Mouse (Mus musculus) liver, adult 2 months (tissue): ENCODE data around the gene Smpd2. TPM values are rescaled to one million over a fixed set of nuclear protein-coding genes. Genes with fewer than 3 reads are reported as not detected.
A peak's percentile ranks its signal among the peaks of the same experiment; 100 is the strongest.

Experiments used
- DNase-seq: peaks from one replicate; pipeline ENCODE4 v3.0.0-alpha.2; 2011; ENCODE audit warnings: low read depth, low spot score; ENCODE audit errors: extremely low read depth
- H3K27ac ChIP-seq: fragments of 200-500 bp; replicated peaks from 2 replicates; pipeline ENCODE4 v1.5.1; 2012; ENCODE audit warnings: low read depth, mild to moderate bottlenecking, control low read depth, inconsistent platforms, low read length; ENCODE audit not compliant: insufficient read depth
- H3K27me3 ChIP-seq: fragments of 200-500 bp; 2 replicates; pipeline ENCODE4 v1.6.1; 2012; ENCODE audit warnings: mild to moderate bottlenecking, moderate library complexity, low read length, inconsistent platforms; ENCODE audit not compliant: control insufficient read depth, insufficient read depth
- H3K36me3 ChIP-seq: fragments of 200-500 bp; 2 replicates; pipeline ENCODE4 v1.6.1; 2012; ENCODE audit warnings: low read length, inconsistent platforms; ENCODE audit not compliant: control insufficient read depth, insufficient read depth
- H3K4me1 ChIP-seq: fragments of 200-500 bp; 2 replicates; pipeline ENCODE4 v1.6.1; 2011; ENCODE audit warnings: low read length; ENCODE audit not compliant: control insufficient read depth, insufficient read depth
- H3K4me3 ChIP-seq: fragments of 200-500 bp; 2 replicates; pipeline ENCODE4 v1.5.1; 2011; ENCODE audit warnings: low read depth, mild to moderate bottlenecking, control low read depth, low read length, moderate library complexity; ENCODE audit not compliant: insufficient read depth
- H3K79me2 ChIP-seq: fragments of 200-500 bp; 2 replicates; pipeline ENCODE4 v1.6.1; 2012; ENCODE audit warnings: inconsistent platforms, mild to moderate bottlenecking, low read length, moderate library complexity; ENCODE audit not compliant: control insufficient read depth, insufficient read depth
- H3K9ac ChIP-seq: fragments of 200-500 bp; 2 replicates; pipeline ENCODE4 v1.6.1; 2012; ENCODE audit warnings: low read depth, mild to moderate bottlenecking, control low read depth, inconsistent platforms, low read length
- CTCF ChIP-seq: fragments of 200-500 bp; IDR thresholded peaks from 2 replicates; pipeline ENCODE4 v1.5.1; 2011; ENCODE audit warnings: low read depth, low read length, control low read depth
- POLR2A ChIP-seq: fragments of 200-500 bp; IDR thresholded peaks from 2 replicates; pipeline ENCODE4 v1.6.1; 2011; ENCODE audit warnings: low read length, control low read depth; ENCODE audit not compliant: insufficient read depth; ENCODE audit errors: extremely low read depth
- WGBS: fragments of 180-500 bp; shearing (Covaris S2); methylation state at CpG from one replicate; pipeline ENCODE4 v1.1.7; 2018; 5-methylcytosine and 5-hydroxymethylcytosine counted together
- polyA plus RNA-seq: library from polyadenylated mRNA; depleted of rRNA; stranded (reverse); fragments of >200 nt; gene quantifications from 2 replicates; pipeline ENCODE4 v1.2.3, GENCODE M21; 2012
- total RNA-seq: library from RNA; depleted of rRNA; stranded (reverse); fragments of >200 nt; gene quantifications from 2 replicates; pipeline ENCODE4 v1.2.3, GENCODE M21; 2014

Gene Smpd2
- total and polyA plus RNA-seq, 2 experiments, result 30.8 to 47.6 TPM

GRCm38 (mm10) chr10:41504996-41505395 is 14.8 kb upstream of the Smpd2 start:
- Histone ChIP-seq H3K4me3 (no peak overlapping the region), H3K27ac (no peak overlapping the region), H3K9ac (no peak overlapping the region), H3K27me3 (no peaks in the 10 kb centered on the region), H3K36me3 (no peaks in the 10 kb centered on the region), H3K4me1 (peaks cover 4% of the 10 kb centered on the region; the same call in 1 of the 2 replicates), H3K79me2 (no peaks in the 10 kb centered on the region)
- no peak for TF ChIP-seq CTCF
- TF ChIP-seq POLR2A, result no peak
- WGBS, result 86% methylated on average over 1 of the region's 1 CpGs
- DNase-seq, result no peak

GRCm38 (mm10) chr10:41500941-41501340 is 10.8 kb upstream of the Smpd2 start:
- 25% methylated on average over 4 of the region's 4 CpGs for WGBS
- H3K79me2 ChIP-seq, result no peaks in the 10 kb centered on the region
- peaks cover 4% of the 10 kb centered on the region; the same call in 1 of the 2 replicates for H3K4me1 ChIP-seq
- no peak overlapping the region for H3K9ac ChIP-seq
- no peaks in the 10 kb centered on the region for H3K36me3 ChIP-seq
- DNase-seq, result peak; percentile 92
- TF ChIP-seq CTCF (no peak), POLR2A (no peak)
- no peak overlapping the region for H3K27ac ChIP-seq
- no peaks in the 10 kb centered on the region for H3K27me3 ChIP-seq
- H3K4me3 ChIP-seq, result no peak overlapping the region

- no peak overlapping the region for H3K27ac ChIP-seq
- TF ChIP-seq CTCF, result no peak
- TF ChIP-seq POLR2A, result no peak
- H3K4me3 ChIP-seq, result no peak overlapping the region
- 10% methylated on average over 4 of the region's 4 CpGs for WGBS
- H3K36me3 ChIP-seq, result peaks cover 7% of the 10 kb centered on the region
- no peaks in the 10 kb centered on the region for H3K27me3 ChIP-seq
- H3K9ac ChIP-seq, result no peak overlapping the region
- H3K4me1 ChIP-seq, result peaks cover 14% of the 10 kb centered on the region
- H3K79me2 ChIP-seq, result peaks cover 3% of the 10 kb centered on the region; the same call in 1 of the 2 replicates
- peak; percentile 45 for DNase-seq
Measured at GRCm38 (mm10) chr10:41491111-41491510, 942 bp upstream of the Smpd2 start.

- Histone ChIP-seq H3K9ac (peak overlapping the region; percentile 75), H3K27ac (no peak overlapping the region), H3K4me1 (peaks cover 14% of the 10 kb centered on the region), H3K4me3 (peak overlapping the region; percentile 87), H3K36me3 (peaks cover 7% of the 10 kb centered on the region), H3K27me3 (no peaks in the 10 kb centered on the region), H3K79me2 (peaks cover 3% of the 10 kb centered on the region; the same call in 1 of the 2 replicates)
- WGBS, result under 1% methylated on average over 29 of the region's 29 CpGs
- TF ChIP-seq POLR2A, result no peak
- TF ChIP-seq CTCF, result no peak
- DNase-seq, result no peak
Measured at GRCm38 (mm10) chr10:41490518-41490873, 327 bp upstream of the Smpd2 start.

- TF ChIP-seq CTCF (peak; percentile 44), POLR2A (no peak)
- Histone ChIP-seq H3K4me3 (peak overlapping the region; percentile 87), H3K27me3 (no peaks in the 10 kb centered on the region), H3K79me2 (peaks cover 3% of the 10 kb centered on the region; the same call in 1 of the 2 replicates), H3K4me1 (peaks cover 14% of the 10 kb centered on the region), H3K9ac (peak overlapping the region; percentile 33; the same call in 1 of the 2 replicates), H3K27ac (peak overlapping the region; percentile 88), H3K36me3 (peaks cover 7% of the 10 kb centered on the region)
- peak; percentile 78 for DNase-seq
- 8% methylated on average over 8 of the region's 8 CpGs for WGBS
Measured at GRCm38 (mm10) chr10:41489294-41489693, 875 bp downstream of the Smpd2 start.

GRCm38 (mm10) chr10:41488877-41489276 is 1.3 kb downstream of the Smpd2 start:
- DNase-seq, result no peak
- Histone ChIP-seq H3K27ac (0 out of 2 replicates have a peak overlapping the region, but pooled peaks have one; percentile 16), H3K79me2 (peaks cover 3% of the 10 kb centered on the region; the same call in 1 of the 2 replicates), H3K4me1 (peaks cover 14% of the 10 kb centered on the region), H3K4me3 (peak overlapping the region; percentile 87), H3K27me3 (no peaks in the 10 kb centered on the region), H3K9ac (peak overlapping the region; percentile 33; the same call in 1 of the 2 replicates), H3K36me3 (peaks cover 7% of the 10 kb centered on the region)
- TF ChIP-seq CTCF, result no peak
- TF ChIP-seq POLR2A, result no peak
- 22% methylated on average over 7 of the region's 7 CpGs for WGBS
